Mouse (Mus musculus) brain, embryonic 14.5 days (tissue): Measurements from ENCODE around the gene Birc6.

Experiments used
- CTCF ChIP-seq: fragments of 200-500 bp; IDR thresholded peaks from 2 replicates; pipeline ENCODE4 v1.5.1; 2012; ENCODE audit warnings: inconsistent platforms, mild to moderate bottlenecking, moderate library complexity, borderline replicate concordance; ENCODE audit not compliant: insufficient read depth, insufficient read length; ENCODE audit errors: extremely low read depth
- POLR2A ChIP-seq: fragments of 200-500 bp; IDR thresholded peaks from 2 replicates; pipeline ENCODE4 v1.6.1; 2012; ENCODE audit warnings: mild to moderate bottlenecking, inconsistent platforms, borderline replicate concordance; ENCODE audit not compliant: poor library complexity, insufficient read depth, insufficient read length, severe bottlenecking; ENCODE audit errors: extremely low read depth

- no peak for TF ChIP-seq POLR2A
- TF ChIP-seq CTCF: no peak
These were observed 41.1 kb downstream of the Birc6 start for GRCm38 (mm10) chr17:74569219-74569618.
